Mouse (Mus musculus): ENCODE results near the gene Acot11. TPM values are rescaled to one million over a fixed set of nuclear protein-coding genes. Genes with fewer than 3 reads are reported as not detected.
"Not testable (repeated sequence)": the region's sequence is repeated elsewhere in the genome, so short reads cannot be mapped to it uniquely, and the experiment has no call there.

Acot11 gene
- total RNA-seq, 2 experiments from 2014 or later: 35.0 to 57.5 TPM

- no peak for DNase-seq (ENCODE audit: low spot score in 2 of 2)
Observed at GRCm38 (mm10) chr4:106815396-106816324, 10.9 kb upstream of the Acot11 start.

DNA sequence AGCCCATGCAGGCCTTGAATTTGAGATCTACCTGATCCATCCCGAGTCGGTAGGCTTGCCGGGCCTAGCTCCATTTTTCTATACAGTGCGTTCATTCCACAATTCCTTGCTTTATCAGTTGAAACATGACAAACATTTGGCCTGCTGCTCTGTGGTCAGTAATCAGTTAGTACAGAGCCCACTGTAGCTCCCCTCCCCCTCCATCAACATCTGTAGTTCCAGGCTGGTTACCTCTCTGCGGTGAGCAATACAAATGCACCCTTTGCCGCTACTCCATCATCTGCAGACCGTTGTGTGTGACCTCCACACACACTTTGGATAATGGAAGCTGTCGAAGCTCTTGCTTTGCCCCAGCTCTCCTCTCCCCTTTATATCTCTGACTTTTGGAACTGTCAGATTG lies 6.4 kb upstream of the Acot11 start:
- no peak for DNase-seq (ENCODE audit: low spot score in 2 of 2)

DNA sequence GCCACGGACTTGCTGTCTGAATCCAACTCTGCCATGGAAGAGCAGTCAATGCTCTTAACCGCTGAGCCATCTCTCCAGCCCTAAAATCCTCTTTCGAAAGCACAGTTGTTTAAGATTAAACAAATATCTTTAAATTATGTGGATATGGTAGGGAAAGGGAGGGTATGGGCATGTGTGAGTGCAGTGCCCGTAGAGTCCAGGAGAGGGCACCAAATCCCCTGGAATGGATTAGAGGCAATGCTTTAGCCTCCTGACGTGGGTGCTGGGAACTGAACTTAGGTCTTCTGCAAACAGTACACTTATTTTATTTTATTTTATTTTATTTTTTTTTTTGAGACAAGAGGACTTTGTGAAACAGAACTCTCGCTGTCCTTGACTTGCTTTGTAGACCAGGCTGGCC lies 5.2 kb upstream of the Acot11 start:
- no peak for DNase-seq (ENCODE audit: low spot score in 2 of 2)

GRCm38 (mm10) chr4:106807287-106807686 lies 2.5 kb upstream of the Acot11 start:
- DNase-seq (ENCODE audit: low spot score in 2 of 2): no peak

DNA sequence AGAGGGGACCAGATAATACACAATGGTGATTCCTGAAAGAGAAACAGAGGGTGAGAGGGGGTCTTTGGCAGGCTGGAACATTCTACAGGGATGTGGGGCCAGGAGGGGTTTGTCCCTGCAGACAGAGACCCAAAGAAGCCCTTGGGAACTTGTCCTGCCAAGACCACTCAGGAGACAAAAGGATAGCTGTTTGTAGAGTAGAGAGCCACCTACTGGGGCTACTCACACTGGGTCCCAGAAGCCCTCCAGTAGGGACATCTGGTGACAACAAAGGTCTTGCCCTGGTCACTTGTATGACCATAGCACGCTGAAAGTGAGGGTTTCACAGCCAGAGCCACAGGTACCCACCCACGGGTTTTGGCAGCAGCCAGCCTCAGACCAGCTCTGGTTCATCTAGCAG lies 1.1 kb upstream of the Acot11 start:
- no peak for DNase-seq (ENCODE audit: low spot score in 2 of 2)

DNA sequence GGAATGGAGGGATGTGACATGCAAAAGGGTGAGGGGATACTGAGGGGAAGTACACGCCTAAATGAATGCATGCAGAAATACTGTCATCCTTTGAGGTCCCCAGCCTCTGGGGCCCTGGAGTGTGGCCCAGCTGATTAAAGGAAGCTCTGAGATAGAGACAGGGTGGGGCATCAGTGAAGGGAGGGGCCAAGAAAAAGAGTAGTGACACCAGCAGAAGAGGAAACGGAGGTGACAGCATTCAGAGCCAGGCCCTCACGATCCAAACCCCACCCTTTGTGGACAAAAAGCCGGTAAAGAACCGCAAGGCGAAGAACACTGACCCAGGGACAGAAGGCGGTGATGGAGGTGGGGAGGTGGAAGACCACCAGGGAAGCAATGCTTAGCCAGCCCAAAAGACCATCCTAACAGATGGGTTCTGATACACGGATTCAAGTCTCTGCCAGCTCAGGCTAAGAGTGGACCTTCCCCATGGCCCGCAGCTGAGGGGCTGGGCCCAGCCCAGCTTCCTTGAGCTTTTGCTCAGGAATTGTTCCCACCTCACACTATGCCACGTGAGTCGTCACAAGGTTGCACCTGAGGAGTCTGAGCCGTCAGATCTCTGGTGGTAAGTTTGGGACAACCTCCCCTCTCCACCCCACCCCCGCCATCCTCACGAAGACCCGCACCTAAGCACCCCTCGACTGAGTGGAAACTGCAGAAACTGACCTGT lies 443 bp downstream of the Acot11 start:
- no peak for DNase-seq (ENCODE audit: low spot score in 2 of 2)

- DNase-seq (ENCODE audit: low spot score in 2 of 2): no peak
Observed at GRCm38 (mm10) chr4:106803781-106804180, 1.0 kb downstream of the Acot11 start.

DNA sequence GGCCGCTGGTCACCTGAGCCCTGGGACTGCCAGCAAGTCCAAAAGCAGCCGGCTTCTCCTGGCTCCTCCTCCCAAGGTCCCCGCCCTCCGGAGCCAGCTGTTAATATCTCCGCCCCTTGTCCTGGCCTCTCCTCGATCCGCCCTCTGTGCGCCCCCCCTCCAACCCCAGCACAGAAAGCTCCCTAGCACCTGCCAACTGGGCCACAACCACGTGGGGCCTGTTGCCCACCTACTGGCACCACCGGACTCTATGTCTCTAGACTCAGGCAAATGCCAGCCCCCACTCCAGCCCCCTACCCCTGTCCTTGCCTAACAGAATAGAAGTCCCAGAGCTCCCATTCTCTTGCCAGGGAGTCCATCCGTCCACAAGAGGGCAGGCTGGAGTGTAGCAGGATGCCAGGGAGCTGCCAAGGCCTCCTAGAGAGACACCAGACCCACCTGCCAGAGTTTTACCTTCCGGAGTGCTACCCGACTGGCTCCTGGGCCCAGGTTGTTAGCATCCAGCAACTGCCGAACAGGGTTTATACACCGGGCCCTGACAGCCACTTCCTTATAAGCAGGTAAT lies 4.9 kb downstream of the Acot11 start:
- peak; percentile 76 to 80 for DNase-seq (ENCODE audit: low spot score in 2 of 2)

DNA sequence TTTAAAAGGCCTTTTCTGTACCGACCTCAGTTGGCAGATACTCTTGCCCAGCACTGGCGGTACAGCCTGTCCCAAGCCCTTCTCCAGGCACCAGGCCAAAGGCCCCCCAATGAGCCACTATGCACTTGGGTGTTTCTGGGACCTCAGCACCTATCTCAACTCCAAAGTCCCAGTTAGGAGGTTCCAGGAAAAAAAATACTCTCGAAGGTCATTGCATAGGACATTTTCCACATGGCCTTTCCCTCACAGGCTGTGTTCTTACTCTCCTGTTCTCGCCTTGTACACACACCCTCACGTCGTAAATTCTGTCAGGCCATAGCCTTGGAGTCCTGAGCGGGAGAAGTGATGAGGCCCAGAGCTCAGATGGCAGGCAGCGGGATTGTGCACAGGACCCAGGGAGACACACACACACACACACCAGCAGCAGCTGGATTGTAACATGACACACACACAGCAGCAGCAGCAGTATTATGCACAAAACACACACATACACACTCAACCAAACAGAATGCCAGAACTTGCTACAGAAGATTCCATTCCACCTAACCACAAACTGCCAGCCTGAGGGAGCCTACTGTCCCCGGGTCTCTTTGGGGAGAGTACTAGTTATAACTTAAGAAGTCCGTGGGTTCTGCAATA lies 5.8 kb downstream of the Acot11 start:
- DNase-seq (ENCODE audit: low spot score in 2 of 2): no peak

DNA sequence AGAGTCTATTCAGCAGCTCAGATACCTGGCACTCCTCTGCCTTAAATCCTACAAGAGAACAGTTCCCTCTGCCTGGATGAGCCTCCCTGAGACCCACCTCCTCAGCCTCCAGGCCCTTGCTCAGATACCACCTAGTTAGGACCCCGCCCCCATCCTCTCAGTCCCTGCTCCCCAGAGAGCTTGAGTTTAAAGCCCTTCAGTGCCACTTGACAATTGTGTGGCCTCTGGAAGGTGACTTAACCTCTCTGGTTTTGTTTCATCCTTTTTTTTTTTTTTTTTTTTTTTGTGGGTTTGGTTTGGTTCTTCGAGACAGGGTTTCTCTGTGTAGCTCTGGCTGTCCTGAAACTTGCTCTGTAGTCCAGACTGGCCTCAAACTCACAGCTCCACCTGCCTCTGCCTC lies 9.5 kb downstream of the Acot11 start:
- DNase-seq (ENCODE audit: low spot score in 2 of 2): no peak

DNA sequence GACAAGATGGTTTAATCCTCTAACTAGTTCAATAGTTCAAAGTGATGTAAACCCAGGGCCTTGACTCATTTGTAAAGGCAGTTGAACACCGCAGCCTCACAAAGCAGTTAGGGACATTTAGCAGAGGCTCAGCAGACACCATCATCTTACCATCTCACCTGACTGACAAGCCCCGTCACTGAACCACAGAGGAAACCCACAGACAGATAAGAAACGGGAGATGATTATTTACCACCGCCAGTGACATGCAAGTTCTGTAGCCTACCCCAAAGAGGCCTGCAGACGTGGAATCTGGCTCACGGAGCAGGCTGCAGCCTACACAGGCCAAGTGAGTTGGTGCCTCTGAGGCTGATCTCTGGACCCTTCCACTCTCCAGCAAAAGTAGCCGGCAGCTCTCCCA lies 10.6 kb downstream of the Acot11 start:
- no peak for DNase-seq (ENCODE audit: low spot score in 2 of 2)

DNA sequence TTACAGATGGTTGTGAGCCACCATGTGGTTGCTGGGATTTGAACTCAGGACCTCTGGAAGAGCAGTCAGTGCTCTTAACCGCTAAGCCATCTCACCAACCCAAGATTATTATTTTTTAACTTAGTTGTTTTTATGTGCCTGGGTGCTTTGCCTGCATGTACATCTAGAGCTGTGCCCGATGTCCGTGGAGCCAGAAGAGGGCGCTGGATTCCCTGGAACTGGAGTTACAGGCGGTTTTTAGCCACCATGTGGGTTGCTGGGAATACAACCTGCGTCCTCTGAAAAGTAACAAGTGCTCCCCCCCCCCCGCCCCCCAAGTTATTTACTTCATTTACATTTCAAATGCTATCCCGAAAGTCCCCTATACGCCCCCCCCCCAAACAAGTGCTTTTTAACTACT lies 11.0 kb downstream of the Acot11 start:
- not testable (repeated sequence) for DNase-seq (ENCODE audit: low spot score in 2 of 2)

DNA sequence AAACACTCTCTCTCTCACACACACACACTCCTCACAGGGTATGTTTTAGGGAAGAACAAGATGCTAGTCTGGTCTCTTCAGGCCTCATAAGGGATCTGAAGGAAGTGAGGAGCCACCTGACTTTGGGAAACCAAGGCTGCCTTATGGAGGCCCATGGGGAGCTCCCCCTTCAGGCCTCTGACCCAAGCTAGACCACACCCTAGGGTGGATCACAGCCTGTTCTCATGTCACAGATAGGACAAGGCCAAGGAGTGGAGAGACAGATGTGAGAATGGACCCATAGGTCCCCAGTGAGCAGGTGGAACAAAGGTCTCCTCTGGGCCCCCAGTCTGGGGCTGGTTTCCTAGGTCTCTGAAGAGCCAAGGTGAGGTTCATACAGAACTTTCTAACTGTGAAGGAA lies 12.5 kb downstream of the Acot11 start:
- no peak for DNase-seq (ENCODE audit: low spot score in 2 of 2)

GRCm38 (mm10) chr4:106790938-106791337 lies 13.9 kb downstream of the Acot11 start:
- no peak for DNase-seq (ENCODE audit: low spot score in 2 of 2)

DNA sequence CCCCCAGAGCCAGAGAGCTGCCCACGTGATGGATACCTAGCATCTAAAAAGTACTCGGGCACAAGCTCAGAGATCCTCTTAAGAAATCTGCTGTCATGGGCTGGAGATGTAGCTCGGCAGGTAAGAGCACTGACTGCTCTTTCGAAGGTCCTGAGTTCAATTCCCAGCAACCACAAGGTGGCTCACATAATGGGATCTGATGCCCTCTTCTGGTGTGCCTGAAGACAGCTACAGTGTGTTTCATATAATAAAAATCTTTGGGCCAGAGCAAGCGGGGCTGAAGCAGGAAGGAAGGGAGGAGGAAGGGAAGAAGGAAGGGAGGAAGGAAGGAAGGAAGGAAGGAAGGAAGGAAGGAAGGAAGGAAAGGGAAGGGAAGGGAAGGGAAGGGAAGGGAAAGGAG lies 14.6 kb downstream of the Acot11 start:
- not testable (repeated sequence) for DNase-seq (ENCODE audit: low spot score in 2 of 2)

GRCm38 (mm10) chr4:106789705-106790104 lies 15.1 kb downstream of the Acot11 start:
- DNase-seq (ENCODE audit: low spot score in 2 of 2): peak; percentile 46 to 66

GRCm38 (mm10) chr4:106788627-106789026 lies 16.2 kb downstream of the Acot11 start:
- DNase-seq (ENCODE audit: low spot score in 2 of 2): no peak

DNA sequence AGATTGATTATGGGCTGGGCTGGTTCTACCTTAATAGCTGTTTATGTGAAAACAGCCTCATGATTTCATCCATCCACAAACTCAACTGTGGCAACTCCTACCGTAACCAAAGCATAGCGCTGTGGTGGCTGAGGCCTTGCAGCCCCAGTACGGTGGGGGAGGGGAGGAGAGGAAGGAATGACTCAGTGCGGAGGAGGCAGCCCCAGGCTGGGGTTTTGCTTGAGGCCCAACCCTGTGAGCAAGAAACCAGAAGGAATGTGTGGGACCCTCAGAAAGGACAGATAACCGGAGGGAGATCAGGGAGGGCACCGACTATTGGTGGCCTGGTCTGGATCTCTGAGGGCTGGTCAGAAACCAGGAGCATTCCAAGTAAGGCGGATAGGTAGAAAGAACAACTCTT lies 17.0 kb downstream of the Acot11 start:
- DNase-seq (ENCODE audit: low spot score in 2 of 2): peak; percentile 61 to 67

DNA sequence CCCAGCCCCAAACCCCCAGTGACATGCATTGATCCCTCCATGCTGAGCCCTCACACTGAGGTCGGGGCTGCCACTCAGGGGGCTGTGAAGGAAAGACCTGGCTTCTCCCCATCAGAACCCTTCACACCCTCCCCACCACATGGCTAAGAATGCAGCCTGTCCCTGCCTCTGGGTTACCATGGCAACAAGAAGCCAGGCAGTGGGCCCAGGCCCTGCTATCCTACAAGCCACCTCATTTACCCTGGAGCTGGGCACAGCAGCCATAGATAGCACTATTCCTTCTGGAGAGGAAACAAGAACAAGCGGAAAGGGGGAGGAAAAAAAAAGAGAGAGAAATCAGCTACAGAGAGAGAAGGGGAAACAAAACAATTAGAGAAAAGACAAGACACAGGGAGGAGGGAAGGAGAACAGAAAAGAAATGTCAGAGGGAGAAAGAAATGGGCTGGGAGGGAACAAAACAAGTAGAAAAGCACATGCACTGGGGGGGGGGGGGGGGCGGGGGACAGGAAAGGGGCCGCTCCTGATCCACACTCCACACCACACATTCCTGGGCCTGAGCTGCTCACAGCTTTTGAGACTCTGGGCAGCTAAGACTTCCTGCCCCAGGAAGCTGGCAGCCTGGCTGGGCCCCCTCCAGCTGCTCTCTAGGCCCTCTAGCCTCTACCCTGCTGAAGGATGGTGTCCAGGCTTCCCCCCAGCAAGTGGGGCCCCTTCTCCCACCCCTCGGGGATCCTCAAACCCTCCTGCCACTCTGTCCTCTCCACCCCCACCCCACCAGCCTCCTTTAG lies 18.9 kb downstream of the Acot11 start:
- peak; percentile 67 to 82 for DNase-seq (ENCODE audit: low spot score in 2 of 2)

DNA sequence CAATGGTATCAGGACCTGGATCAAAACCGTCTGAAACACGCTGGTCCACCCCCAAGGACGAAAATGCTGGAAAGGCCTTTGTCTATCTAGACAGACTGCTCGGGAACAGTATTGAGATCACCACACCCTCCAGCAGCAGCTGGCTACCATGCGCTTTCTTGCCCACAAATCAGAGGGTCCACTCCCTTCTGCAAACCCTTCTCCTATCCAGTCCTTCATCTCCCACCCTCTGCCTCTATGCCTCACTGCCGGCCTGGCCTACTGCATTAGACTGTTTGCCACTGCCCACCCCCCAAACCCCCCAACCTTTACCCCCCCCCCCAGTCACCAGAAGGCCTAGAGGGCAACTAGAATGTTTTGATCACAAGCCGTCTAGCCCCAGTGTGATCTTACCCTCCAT lies 19.5 kb downstream of the Acot11 start:
- no peak for DNase-seq (ENCODE audit: low spot score in 2 of 2)

DNA sequence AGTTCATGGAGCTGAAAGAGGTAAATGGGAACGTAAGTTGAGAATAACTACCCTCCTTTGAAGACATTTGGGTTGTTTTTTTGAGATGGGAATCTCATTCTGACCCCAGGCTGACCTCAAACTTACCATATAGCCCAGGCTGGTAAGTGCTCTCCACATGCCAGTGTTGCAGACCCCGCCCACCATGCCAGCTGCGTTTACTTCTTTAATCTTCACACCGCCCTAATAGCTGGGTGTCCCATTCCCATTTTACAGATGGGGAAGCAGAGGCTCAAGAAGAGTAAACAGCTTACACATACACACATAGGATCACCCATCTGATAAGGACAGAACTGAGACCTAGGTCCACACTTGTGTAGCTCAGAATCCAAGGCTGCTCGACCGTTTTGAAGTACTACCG lies 20.0 kb downstream of the Acot11 start:
- no peak for DNase-seq (ENCODE audit: low spot score in 2 of 2)

Measured in left cerebral cortex, adult 18-20 months (tissue).